Mouse (Mus musculus) left cerebral cortex, postnatal 25 days (tissue): Measurements from ENCODE around the gene A830018L16Rik. TPM values are rescaled to one million over a fixed set of nuclear protein-coding genes. Genes with fewer than 3 reads are reported as not detected.
"Not testable (repeated sequence)": the region's sequence is repeated elsewhere in the genome, so short reads cannot be mapped to it uniquely, and the experiment has no call there.

ENCODE experiments used
- DNase-seq, 2 experiments: peaks; one replicate each; pipeline ENCODE4 v3.0.0; 2022; ENCODE audit warnings: low spot score in 2 of 2, mixed read lengths in 1 of 2
- intact Hi-C: fragments of 180-260 bp; cut with DNase I; formaldehyde crosslinking; loops from one replicate; pipeline ENCODE4 v1.15.1; 2025
- total RNA-seq, 2 experiments: library from RNA; stranded (reverse); gene quantifications; 2 replicates each; pipeline ENCODE4 v1.2.3; 2021

A830018L16Rik gene
- total RNA-seq, 2 experiments from 2014 or later: 106 to 108 TPM

DNA sequence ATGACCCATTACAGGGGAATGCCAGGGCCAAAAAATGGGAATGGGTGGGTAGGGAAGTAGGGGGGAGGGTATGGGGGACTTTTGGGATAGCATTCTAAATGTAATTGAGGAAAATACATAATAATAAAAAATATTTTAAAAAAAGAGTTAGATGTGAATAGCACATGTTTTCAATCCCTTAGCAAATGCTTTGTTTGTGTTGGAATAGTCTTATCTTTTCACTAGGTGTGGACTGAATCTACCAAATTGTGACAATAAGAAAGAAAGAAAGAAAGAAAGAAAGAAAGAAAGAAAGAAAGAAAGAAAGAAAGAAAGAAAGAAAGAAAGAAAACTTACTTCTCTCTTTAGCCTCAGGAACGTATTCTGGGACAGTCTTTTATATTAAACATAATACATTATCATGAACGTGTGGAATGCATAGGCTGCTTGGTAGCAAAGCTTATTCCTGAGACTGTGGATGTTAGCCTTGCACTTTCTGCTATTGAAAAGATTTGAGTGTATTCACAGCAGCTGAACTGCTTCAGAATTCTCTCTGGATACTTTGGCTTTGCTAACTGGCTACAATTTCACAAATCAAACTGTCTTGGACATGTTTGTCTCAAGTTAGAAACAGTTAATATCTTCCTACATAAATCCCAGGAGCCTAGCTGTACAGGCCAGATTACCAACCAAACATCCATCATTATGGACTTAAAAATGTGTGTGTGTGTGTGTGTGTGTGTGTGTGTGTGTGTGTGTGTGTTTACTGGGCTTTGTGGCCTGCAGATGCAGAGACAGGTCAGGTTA, 545.7 kb downstream of the A830018L16Rik start:
- DNase-seq: no peak

DNA sequence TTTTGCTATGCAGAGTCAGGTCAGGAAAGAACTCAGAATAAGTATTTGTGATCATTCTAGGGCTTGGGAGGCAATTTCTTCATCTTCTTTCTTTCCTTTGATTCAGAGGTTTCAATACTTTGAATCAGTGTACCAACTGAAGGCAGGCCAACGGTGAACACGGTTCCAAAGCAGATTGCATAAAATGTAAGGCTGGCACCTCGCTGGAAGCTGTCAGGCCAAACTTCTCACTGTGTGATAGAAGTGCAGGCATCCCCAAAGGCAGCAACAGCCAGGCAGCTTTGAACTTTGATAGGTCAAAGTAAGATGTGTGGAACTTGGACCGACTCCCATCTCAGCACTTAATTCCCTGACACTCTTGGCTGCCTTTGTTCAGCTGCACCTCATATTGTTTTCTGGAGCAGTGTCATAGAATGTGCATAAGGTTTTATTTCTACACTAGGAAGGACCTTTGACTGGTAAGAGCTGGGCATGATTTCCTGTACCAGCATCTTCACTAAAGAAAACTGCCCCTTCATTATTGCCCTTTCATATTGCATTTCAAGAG, 568.8 kb downstream of the A830018L16Rik start:
- DNase-seq: no peak
- intact Hi-C loops: no loop called here

More for the DNA sequence above, 545.7 kb downstream of the A830018L16Rik start:
- intact Hi-C loops: no loop called here

DNA sequence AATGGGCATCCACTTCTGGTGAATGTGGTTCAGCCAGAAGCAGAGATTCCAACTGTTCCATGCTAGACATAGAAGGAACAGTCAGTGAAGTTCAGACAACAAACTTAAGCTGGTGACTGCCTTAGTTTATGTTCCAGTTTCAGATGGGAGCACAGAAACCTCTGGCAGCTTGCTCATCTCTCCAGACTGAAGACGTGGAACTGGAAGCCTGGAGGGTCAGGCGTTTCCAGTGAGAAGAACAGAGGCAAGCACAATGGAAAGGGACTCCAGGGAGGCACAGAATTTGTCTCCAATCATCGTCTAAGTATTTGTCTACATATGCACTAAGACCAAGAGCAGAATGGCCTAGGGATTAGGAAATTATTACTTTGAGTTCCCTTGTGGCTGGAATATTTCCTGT, 576.1 kb downstream of the A830018L16Rik start:
- no peak for DNase-seq
- intact Hi-C loops: no loop called here

DNA sequence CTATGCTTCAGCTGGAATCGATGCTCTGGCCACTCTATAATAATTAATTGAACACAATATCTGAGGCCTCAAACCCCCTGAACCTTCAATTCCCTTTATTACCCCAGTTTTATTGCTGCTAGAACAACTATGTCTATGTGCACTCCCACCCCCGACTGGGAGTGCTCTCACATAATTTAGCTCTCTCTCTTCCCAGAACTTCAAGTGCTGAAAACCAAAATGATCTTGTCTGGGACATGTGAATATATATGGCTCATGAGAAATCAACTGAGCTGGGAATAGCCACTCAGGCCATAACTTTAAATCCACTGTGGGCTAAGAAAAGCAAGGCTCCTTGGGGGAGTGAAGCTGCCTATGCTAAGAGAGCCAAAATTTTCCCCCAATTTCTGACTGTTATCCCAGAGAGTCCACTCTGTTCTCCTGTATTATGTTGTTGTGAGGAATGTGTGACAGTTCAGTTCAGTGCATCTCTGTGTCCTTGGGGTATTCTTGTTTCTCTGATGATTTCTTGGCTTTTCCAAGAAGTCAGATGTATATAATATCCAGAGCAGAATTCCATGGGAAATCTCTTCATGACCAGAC, 582.5 kb downstream of the A830018L16Rik start:
- intact Hi-C loops: no loop called here

DNA sequence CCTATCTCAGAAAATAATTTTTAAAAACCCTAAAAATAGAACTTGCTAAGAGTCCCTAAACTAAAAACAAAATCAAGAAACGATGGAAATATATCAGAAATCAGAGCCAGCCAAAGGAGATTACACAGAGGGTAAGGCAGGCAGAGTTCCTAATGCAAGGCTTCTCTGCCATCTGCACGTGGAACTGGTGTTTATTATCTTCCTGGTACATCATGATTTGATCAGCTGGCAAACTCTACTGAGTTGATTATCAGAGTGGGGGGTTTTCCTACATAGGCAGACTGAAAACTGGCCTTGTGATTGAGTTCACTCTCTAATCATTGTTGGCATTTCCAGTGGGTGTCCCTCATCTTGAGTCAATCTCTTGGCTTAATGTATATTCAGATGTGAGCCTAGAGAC, 583.7 kb downstream of the A830018L16Rik start:
- intact Hi-C loops: no loop called here
- no peak for DNase-seq

More for the DNA sequence above, 582.5 kb downstream of the A830018L16Rik start:
- DNase-seq: peak in 1 of 2 experiments; percentile 15

DNA sequence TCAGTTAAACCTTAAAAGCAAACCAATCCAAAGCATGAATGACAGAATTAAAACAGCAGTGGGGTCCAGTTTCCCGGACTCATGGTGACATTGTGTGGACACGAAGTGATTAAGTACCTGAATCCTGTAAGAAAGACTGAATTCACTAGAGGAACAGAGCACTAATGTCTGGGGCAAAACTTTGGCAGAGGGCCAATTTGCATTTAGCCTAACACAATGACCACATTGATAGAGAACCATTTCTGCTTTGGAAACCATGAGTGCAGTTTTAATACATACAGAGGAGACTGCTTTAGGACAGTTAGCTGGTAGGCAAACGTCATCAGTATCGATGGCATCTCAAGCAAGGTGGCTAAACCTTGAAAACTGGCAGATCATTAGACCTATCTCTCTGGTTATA, 586.7 kb downstream of the A830018L16Rik start:
- intact Hi-C loops: no loop called here
- DNase-seq: no peak

DNA sequence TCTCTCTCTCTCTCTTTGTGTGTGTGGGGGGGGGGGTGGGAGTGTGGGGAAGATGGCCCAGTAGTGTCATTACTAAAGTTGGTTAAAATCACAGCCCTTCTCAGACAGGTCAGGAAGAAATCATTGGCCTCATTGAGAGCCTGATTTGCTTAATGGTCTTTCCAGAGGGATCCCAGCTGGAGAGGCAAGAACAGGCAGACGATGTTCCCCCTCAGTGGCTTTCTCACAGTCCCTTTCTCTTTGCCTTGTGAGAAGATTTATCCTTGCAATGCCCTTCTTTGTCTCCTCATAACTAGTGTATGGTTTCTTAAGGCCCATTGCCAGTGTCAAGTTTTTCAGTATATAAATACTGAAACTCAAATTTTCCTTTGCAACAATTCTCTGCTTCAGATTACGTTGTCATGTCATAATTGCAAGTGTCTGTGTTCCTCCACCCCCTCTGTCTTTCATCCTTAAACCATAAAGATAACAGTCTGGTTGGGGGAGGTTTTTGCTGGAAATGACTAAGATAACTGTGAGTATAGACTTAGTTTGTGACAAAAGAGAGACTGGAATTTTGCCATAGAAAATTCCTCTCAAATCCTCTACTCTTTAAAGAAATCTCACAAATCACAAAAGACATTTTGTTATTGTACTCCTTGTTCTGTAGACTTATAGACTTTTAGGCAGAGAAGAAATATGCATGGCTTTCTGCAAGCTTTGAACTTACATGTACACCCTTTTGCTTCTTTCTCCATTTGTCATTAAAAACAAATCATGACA, 595.1 kb downstream of the A830018L16Rik start:
- DNase-seq: peak in 1 of 2 experiments; percentile 71
- intact Hi-C loops: no loop called here

DNA sequence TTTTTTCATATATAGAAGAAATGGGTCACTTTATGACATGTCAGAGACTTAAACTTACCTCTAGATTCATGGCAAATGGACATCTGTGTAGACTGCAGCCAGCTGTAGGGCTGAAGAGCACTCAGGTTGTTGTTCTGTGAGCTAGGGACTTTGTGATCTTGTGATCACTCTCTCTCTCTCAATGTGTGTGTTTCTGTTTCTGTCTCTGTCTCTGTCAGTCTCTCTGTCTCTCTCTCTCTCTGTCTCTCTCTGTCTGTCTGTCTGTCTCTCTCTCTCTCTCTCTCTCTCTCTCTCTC, 595.6 kb downstream of the A830018L16Rik start:
- intact Hi-C loops: no loop called here
- DNase-seq: no peak

DNA sequence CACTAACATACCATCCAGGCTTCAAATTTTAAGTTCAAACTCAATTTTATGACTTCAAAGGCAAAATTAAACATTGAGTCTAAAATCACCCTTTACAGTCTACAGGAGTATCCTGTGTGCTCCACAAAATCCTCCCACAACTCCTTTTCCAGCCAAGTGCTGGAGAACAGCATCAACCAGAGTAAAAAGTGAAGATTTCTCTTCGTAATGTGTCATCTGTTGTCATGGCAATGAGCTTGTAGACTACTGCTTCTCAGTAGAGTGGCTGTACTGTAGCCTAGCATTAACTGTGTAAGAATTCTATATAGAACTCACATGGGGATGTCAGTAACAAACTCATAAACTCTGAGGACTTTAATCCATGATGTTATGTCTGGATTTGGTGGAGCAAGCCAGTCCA, 596.7 kb downstream of the A830018L16Rik start:
- peak; percentile 32 to 93 for DNase-seq
- intact Hi-C loops: loop anchor here (5.0 kb wide), 1 partner anchor 357 kb away; no protein-coding TSS in a partner anchor

DNA sequence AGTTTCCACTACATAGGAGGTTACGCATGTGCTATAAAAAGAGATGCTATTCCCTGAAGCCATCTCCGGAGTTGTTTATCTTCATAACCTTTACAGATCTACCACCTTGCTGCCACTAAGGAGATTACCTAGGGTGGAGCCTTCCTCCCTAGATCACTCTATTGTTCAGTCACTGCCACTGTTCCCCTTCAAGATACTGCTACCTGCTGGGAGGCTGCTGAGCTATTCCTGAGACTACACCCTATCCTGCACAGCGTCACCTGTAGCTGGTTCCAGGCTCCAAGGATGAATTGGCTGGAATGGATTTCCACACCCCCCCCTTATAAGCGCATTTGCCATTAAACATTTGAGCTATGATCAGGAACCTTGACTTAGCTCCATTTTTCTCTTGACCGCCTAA, 606.7 kb downstream of the A830018L16Rik start:
- intact Hi-C loops, DNase-seq: not testable (repeated sequence)
